Mouse (Mus musculus) heart, embryonic 13.5 days (tissue): Measurements from ENCODE around the gene Trpm3. TPM values are rescaled to one million over a fixed set of nuclear protein-coding genes. Genes with fewer than 3 reads are reported as not detected.

Experiments used
- microRNA counts: library from miRNA; unstranded; fragments of <30 nt; microRNA quantifications from one replicate; lab custom pipeline; 2016
- microRNA-seq: library from miRNA; unstranded; fragments of <30 nt; microRNA quantifications from one replicate; pipeline ENCODE4, GENCODE M21; 2016
- polyA plus RNA-seq: library from polyadenylated mRNA; unstranded; fragments of >200 nt; fragmentation: Nextera tagmentation; extraction: Ambion mirVana; gene quantifications from 2 replicates; pipeline ENCODE4 v1.2.1, GENCODE M21; 2015

The Trpm3 gene
- polyA plus RNA-seq, 1 experiment from 2014 or later = 1.1 TPM

MicroRNAs encoded within 50 kb of the gene (microRNA counts, 519-probe panel; counts per million panel counts)
- 3,501 counts per million, percentile 70 among the panel's probes with 10 or more counts for microRNA mmu-miR-204 (lab: Ali Mortazavi, UCI)

Small RNA genes within 50 kb of the gene (microRNA-seq; reads per million reads assigned to microRNA genes)
- 125 reads per million, percentile 56 among the genes with 10 or more reads in this experiment for gene Mir204
